9 mouse cellular contexts compared by ENCODE assay signal in genomic region chr3:55828481-55829256, GRCm38 (mm10). TPM values are rescaled to one million over a fixed set of nuclear protein-coding genes. Genes with fewer than 3 reads are reported as not detected.
DNase-seq lines count a peak whose midpoint lies in the region; ATAC-seq and TF ChIP-seq lines count a peak whose summit lies in the region.
"Had no signal": no experiment of that assay in that cellular context is flagged by ENCODE, and none has a peak within 500 bp of the region (broad histone marks: within the 10 kb centered on the region; RNA-seq: fewer than 3 reads in every experiment).

No protein-coding gene starts in this region.

- peak in 1 of 2 experiments; percentile 54; a peak in 1 of 4 replicates for TF ChIP-seq POLR2A in MEL (IDR thresholded peaks at IDR 0.05; ENCODE audit: control insufficient read depth in 1 of 2, insufficient read depth in 1 of 2, low read depth in 1 of 2, low read length in 2 of 2, poor library complexity in 1 of 2)

- no peaks in the 10 kb centered on the region for H3K9me3 ChIP-seq in intestine, embryonic 14.5 days (ENCODE audit: control insufficient read depth, low read length)
- H3K9me3 ChIP-seq in intestine, postnatal 0 days (ENCODE audit: control insufficient read depth): no peaks in the 10 kb centered on the region
- H3K9me3 ChIP-seq in MEL (replicated peaks; ENCODE audit: insufficient read depth, low read length): no peaks in the 10 kb centered on the region
- no peaks in the 10 kb centered on the region for H3K9me3 ChIP-seq in liver, embryonic 16.5 days (replicated peaks; ENCODE audit: control insufficient read depth, low read length)

- H3K36me3 ChIP-seq in intestine, embryonic 14.5 days (ENCODE audit: control insufficient read depth, insufficient read depth, low read length): no peaks in the 10 kb centered on the region
- no peaks in the 10 kb centered on the region for H3K36me3 ChIP-seq in intestine, postnatal 0 days (ENCODE audit: control insufficient read depth, insufficient read depth)
- H3K36me3 ChIP-seq in MEL (ENCODE audit: control insufficient read depth in 1 of 2, insufficient read depth in 2 of 2, low read length in 2 of 2): peaks cover 0 to 27% of the 10 kb centered on the region in 2 experiments; a peak in 2 of 4 replicates
- H3K36me3 ChIP-seq in liver, embryonic 16.5 days (ENCODE audit: control insufficient read depth, insufficient read depth): no peaks in the 10 kb centered on the region

- H3K4me3 ChIP-seq in intestine, embryonic 14.5 days (ENCODE audit: low read depth, low read length): no peak overlapping the region
- no peak overlapping the region for H3K4me3 ChIP-seq in intestine, postnatal 0 days (ENCODE audit: low read depth, low read length)
- H3K4me3 ChIP-seq in MEL (ENCODE audit: control insufficient read depth in 1 of 2, insufficient read depth in 1 of 2, low read depth in 2 of 2, low read length in 2 of 2): peak overlapping the region in 1 of 2 experiments; percentile 9; a peak in 2 of 4 replicates
- no peak overlapping the region for H3K4me3 ChIP-seq in liver, embryonic 16.5 days (ENCODE audit: low read depth, low read length)
- H3K4me3 ChIP-seq: layer of hippocampus, adult 2 months had no signal

- no peak overlapping the region for H3K4me2 ChIP-seq in intestine, embryonic 14.5 days (ENCODE audit: low read length)
- H3K4me2 ChIP-seq in intestine, postnatal 0 days (replicated peaks; ENCODE audit: low read depth): no peak overlapping the region
- peak overlapping the region; percentile 4; the same call in 1 of the 2 replicates for H3K4me2 ChIP-seq in liver, embryonic 16.5 days (ENCODE audit: low read depth, low read length)

- TF ChIP-seq EP300 in MEL (IDR thresholded peaks at IDR 0.05; ENCODE audit: low read depth in 1 of 2, low read length in 2 of 2): peak; percentile 91 to 93

- TF ChIP-seq RAD21 in MEL (IDR thresholded peaks at IDR 0.05; ENCODE audit: low read depth, low read length): peak; percentile 4

- no peak overlapping the region for H3K27ac ChIP-seq in intestine, embryonic 14.5 days (ENCODE audit: low read depth)
- no peak overlapping the region for H3K27ac ChIP-seq in intestine, postnatal 0 days (ENCODE audit: low read depth, low read length)
- peak overlapping the region; percentile 72 for H3K27ac ChIP-seq in MEL (ENCODE audit: control insufficient read depth, low read depth, low read length)
- H3K27ac ChIP-seq in liver, embryonic 16.5 days (ENCODE audit: low read length): no peak overlapping the region
- H3K27ac ChIP-seq: layer of hippocampus, adult 2 months had no signal

- intact Hi-C loops in left cerebral cortex, postnatal 25 days (cut with DNase I): no loop called here

- no peaks in the 10 kb centered on the region for H3K79me2 ChIP-seq in MEL (ENCODE audit: control insufficient read depth, insufficient read depth, low read length, poor library complexity)

- TF ChIP-seq CTCF in intestine, postnatal 0 days (IDR thresholded peaks at IDR 0.05; ENCODE audit: low read depth): no peak
- no peak for TF ChIP-seq CTCF in MEL (IDR thresholded peaks at IDR 0.05 in 2 of 3, conservative IDR thresholded peaks at IDR 0.05 in 1 of 3; ENCODE audit: control insufficient read depth in 1 of 3, insufficient read depth in 1 of 3, low read depth in 2 of 3, low read length in 3 of 3, poor library complexity in 1 of 3, severe bottlenecking in 1 of 3)

- no peaks in the 10 kb centered on the region for H3K27me3 ChIP-seq in intestine, embryonic 14.5 days (replicated peaks; ENCODE audit: control insufficient read depth, insufficient read depth, low read length)
- no peaks in the 10 kb centered on the region for H3K27me3 ChIP-seq in intestine, postnatal 0 days (replicated peaks; ENCODE audit: control insufficient read depth, insufficient read depth, low read length)
- H3K27me3 ChIP-seq in MEL (ENCODE audit: control insufficient read depth in 1 of 2, insufficient read depth in 2 of 2, low read length in 2 of 2): no peaks in the 10 kb centered on the region
- H3K27me3 ChIP-seq in liver, embryonic 16.5 days (ENCODE audit: control insufficient read depth, insufficient read depth, low read depth, low read length): no peaks in the 10 kb centered on the region

- H3K9ac ChIP-seq in intestine, embryonic 14.5 days (ENCODE audit: low read length): no peak overlapping the region
- H3K9ac ChIP-seq in intestine, postnatal 0 days (ENCODE audit: low read depth, low read length): no peak overlapping the region
- H3K9ac ChIP-seq in MEL (ENCODE audit: control insufficient read depth, low read depth, low read length, poor library complexity, severe bottlenecking): peak overlapping the region; percentile 22; the same call in 1 of the 2 replicates
- no peak overlapping the region for H3K9ac ChIP-seq in liver, embryonic 16.5 days (ENCODE audit: low read depth, low read length)

- 0 out of 2 replicates have a peak, but pooled peaks have one; percentile 26 for ATAC-seq in intestine, embryonic 14.5 days (replicated peaks; ENCODE audit: low FRiP score, low TSS enrichment, low read depth)
- ATAC-seq in intestine, postnatal 0 days: no peak
- peak; percentile 99 for ATAC-seq in granulocyte monocyte progenitor cell, adult 5-6 weeks (replicated peaks; ENCODE audit: poor library complexity, severe bottlenecking)
- peak; percentile 77 for ATAC-seq in liver, embryonic 16.5 days (ENCODE audit: low read depth)
- ATAC-seq in erythroid progenitor cell, adult 5-6 weeks (replicated peaks; ENCODE audit: low FRiP score, poor library complexity, severe bottlenecking): no peak

- WGBS in intestine, embryonic 14.5 days: 33% methylated on average over 10 of the region's 10 CpGs
- 50% methylated on average over 10 of the region's 10 CpGs for WGBS in intestine, postnatal 0 days
- 23% methylated on average over 10 of the region's 10 CpGs for WGBS in liver, embryonic 16.5 days (ENCODE audit: insufficient replicate concordance)

- peaks cover 10% of the 10 kb centered on the region; the same call in 1 of the 2 replicates for H3K4me1 ChIP-seq in intestine, embryonic 14.5 days (replicated peaks; ENCODE audit: control insufficient read depth, insufficient read depth, low read length)
- H3K4me1 ChIP-seq in intestine, postnatal 0 days (replicated peaks; ENCODE audit: control insufficient read depth, insufficient read depth, low read length): no peaks in the 10 kb centered on the region
- peaks cover 3 to 16% of the 10 kb centered on the region in 2 experiments; a peak in 3 of 4 replicates for H3K4me1 ChIP-seq in MEL (ENCODE audit: control insufficient read depth in 1 of 2, insufficient read depth in 2 of 2, low read length in 2 of 2)
- H3K4me1 ChIP-seq in liver, embryonic 16.5 days (ENCODE audit: control insufficient read depth, low read depth, low read length): no peaks in the 10 kb centered on the region

- DNase-seq in intestine, embryonic 14.5 days (ENCODE audit: low spot score): no peak
- DNase-seq in MEL (ENCODE audit: low read depth, low spot score): peak; percentile 94
- DNase-seq in left cerebral cortex, postnatal 25 days (ENCODE audit: low spot score in 2 of 2): no peak
- no peak for DNase-seq in yolk sac, embryonic 10.5 days (ENCODE audit: low spot score)

TF ChIP-seq in MEL, 35 proteins besides CTCF, POLR2A, EP300 and RAD21 (continues in another document):
- TF ChIP-seq TAL1 (IDR thresholded peaks at IDR 0.05; ENCODE audit: low read length): peak; percentile 91
- no peak for TF ChIP-seq ZNF384 (IDR thresholded peaks at IDR 0.05; ENCODE audit: low read depth, low read length)
- peak; percentile 86 for TF ChIP-seq TBP (IDR thresholded peaks at IDR 0.05; ENCODE audit: low read depth, low read length)
- no peak for TF ChIP-seq MAFK (IDR thresholded peaks at IDR 0.05; ENCODE audit: borderline replicate concordance, low read depth, low read length)
- TF ChIP-seq HCFC1 (IDR thresholded peaks at IDR 0.05; ENCODE audit: low read depth, low read length): peak; percentile 38; the same call in 1 of the 2 replicates
- TF ChIP-seq POLR2AphosphoS5 (IDR thresholded peaks at IDR 0.05; ENCODE audit: borderline replicate concordance, low read depth, low read length): no peak
- no peak for TF ChIP-seq ZC3H11A (IDR thresholded peaks at IDR 0.05; ENCODE audit: low read depth, low read length)
- TF ChIP-seq ZMIZ1 (IDR thresholded peaks at IDR 0.05; ENCODE audit: low read depth, low read length): no peak
- TF ChIP-seq UBTF (IDR thresholded peaks at IDR 0.05; ENCODE audit: borderline replicate concordance, insufficient read depth, low read depth, low read length): no peak
- no peak for TF ChIP-seq JUND (IDR thresholded peaks at IDR 0.05; ENCODE audit: low read depth, low read length)
- TF ChIP-seq ETS1 (IDR thresholded peaks at IDR 0.05; ENCODE audit: low read depth, low read length): peak; percentile 94
- no peak for TF ChIP-seq MYB (IDR thresholded peaks at IDR 0.05; ENCODE audit: low read depth, low read length)
- TF ChIP-seq MXI1 (IDR thresholded peaks at IDR 0.05; ENCODE audit: low read depth, low read length): peak; percentile 41; the same call in 1 of the 2 replicates
- no peak for TF ChIP-seq CHD2 (IDR thresholded peaks at IDR 0.05; ENCODE audit: low read length)
- TF ChIP-seq MYC (IDR thresholded peaks at IDR 0.05; ENCODE audit: low read depth, low read length): peak; percentile 71; the same call in 1 of the 2 replicates
- no peak for TF ChIP-seq MAZ (IDR thresholded peaks at IDR 0.05; ENCODE audit: low read depth, low read length)
- TF ChIP-seq E2F4 (IDR thresholded peaks at IDR 0.05; ENCODE audit: borderline replicate concordance, low read depth, low read length): no peak
- TF ChIP-seq USF1 (IDR thresholded peaks at IDR 0.05; ENCODE audit: low read depth, low read length): peak; percentile 91
- TF ChIP-seq ZKSCAN1 (IDR thresholded peaks at IDR 0.05; ENCODE audit: low read depth, low read length): no peak
- TF ChIP-seq SIN3A (IDR thresholded peaks at IDR 0.05; ENCODE audit: low read length): peak; percentile 50; the same call in 1 of the 2 replicates

RNA-seq across cellular contexts. Expression of gene Mab21l1, which starts 46.4 kb away (rescaled TPM):
- polyA plus RNA-seq in intestine, embryonic 14.5 days (2014; fragmentation: Nextera tagmentation; extraction: Ambion mirVana): 16.6 and 23.5 TPM in 2 replicates
- 4.0 TPM in 2 replicates for polyA plus RNA-seq in intestine, postnatal 0 days (2015; fragmentation: Nextera tagmentation; extraction: Ambion mirVana)
- not detected in 2 replicates for total RNA-seq in MEL (2012; rRNA removed)
- polyA plus RNA-seq in MEL (2012; ENCODE audit: insufficient read depth in 1 of 2, insufficient read length in 2 of 2, low read depth in 1 of 2, low replicate concordance in 2 of 2, missing spikeins in 1 of 2): not detected
- not detected in 2 replicates for total RNA-seq in granulocyte monocyte progenitor cell, adult 5-6 weeks (2014; fragmentation: Nextera tagmentation)
- 0.10 TPM in 1 of 2 replicates, not detected in the other for total RNA-seq in granulocyte monocyte progenitor cell, adult 5-6 weeks (2017)
- 0.05 and 0.08 TPM in 2 replicates for polyA plus RNA-seq in liver, embryonic 16.5 days (2015; fragmentation: Nextera tagmentation; extraction: Ambion mirVana)
- 1 to 10 TPM; 1.1 to 1.8 TPM for total RNA-seq in left cerebral cortex, postnatal 25 days (2021)
- total RNA-seq in erythroid progenitor cell, adult 5-6 weeks (2015; ENCODE audit: low replicate concordance): not detected in 2 replicates
- not detected in 2 replicates for total RNA-seq in erythroid progenitor cell, adult 5-6 weeks (2017; ENCODE audit: low replicate concordance)

Comparison
In these comparisons a context has a peak if more than half of its experiments do, and no peak if none do; other contexts are left out.
1. ATAC-seq: peak in intestine, embryonic 14.5 days (single experiment), granulocyte monocyte progenitor cell, adult 5-6 weeks (single experiment) and liver, embryonic 16.5 days (single experiment); none in intestine, postnatal 0 days (single experiment) and erythroid progenitor cell, adult 5-6 weeks (single experiment).